Mouse (Mus musculus) lung, postnatal 0 days (tissue): ENCODE measurements at regions not wholly inside any gene's neighbourhood (a gene's known extent, or its start where the extent isn't known, plus 50 kb on each side); places are given as distances from the start of the nearest gene placed in this dataset.

Source experiments
- CTCF ChIP-seq: IDR thresholded peaks from 2 replicates; pipeline ENCODE4 v1.5.1; 2016; ENCODE audit warnings: antibody characterized with exemption, mild to moderate bottlenecking
- EP300 ChIP-seq: IDR thresholded peaks from 2 replicates; pipeline ENCODE4 v1.6.1; 2016; ENCODE audit warnings: antibody characterized with exemption, mild to moderate bottlenecking, control low read depth

DNA sequence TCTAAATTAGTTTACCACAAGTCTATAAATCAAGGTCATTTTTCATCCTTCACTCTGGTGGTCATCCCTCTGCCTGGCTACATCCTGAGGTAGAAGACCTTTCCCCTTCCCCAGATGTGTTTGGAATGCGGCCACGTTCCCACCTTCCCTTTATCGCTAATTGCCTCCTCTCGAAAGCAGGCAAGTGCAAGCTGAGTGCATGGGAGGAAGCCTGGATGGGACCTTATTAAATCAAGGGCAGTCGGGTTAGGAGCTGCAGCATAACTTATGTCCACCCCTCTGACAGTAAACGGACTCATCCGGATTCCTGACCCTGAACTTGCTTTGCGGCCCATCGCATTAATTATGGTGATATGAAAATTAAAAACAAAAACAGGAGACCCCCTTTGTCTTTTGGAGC is 983.5 kb downstream of the Slc4a3 start:
- TF ChIP-seq CTCF, result no peak
- TF ChIP-seq EP300, result no peak
